Mouse (Mus musculus) forebrain, embryonic 15.5 days (tissue): ENCODE results near the gene Fgl2. TPM values are rescaled to one million over a fixed set of nuclear protein-coding genes. Genes with fewer than 3 reads are reported as not detected.

Experiments
- ATAC-seq: fragments of 200-750 bp; cut with Nextera tagmentation; replicated peaks from 2 replicates; pipeline ENCODE4 v1.8.0; 2017; ENCODE audit warnings: mild to moderate bottlenecking, moderate TSS enrichment, moderate library complexity
- H3K27ac ChIP-seq: fragments of 300-500 bp; sonication (generic); replicated peaks from 2 replicates; pipeline ENCODE4 v1.5.1; 2015; ENCODE audit warnings: mild to moderate bottlenecking, inconsistent platforms
- H3K27me3 ChIP-seq: fragments of 300-500 bp; sonication (generic); 2 replicates; pipeline ENCODE4 v1.6.1; 2015; ENCODE audit warnings: inconsistent platforms
- H3K36me3 ChIP-seq: fragments of 300-500 bp; sonication (generic); 2 replicates; pipeline ENCODE4 v1.6.1; 2015; ENCODE audit warnings: mild to moderate bottlenecking, inconsistent platforms
- H3K4me1 ChIP-seq: fragments of 300-500 bp; sonication (generic); 2 replicates; pipeline ENCODE4 v1.6.1; 2015; ENCODE audit warnings: inconsistent platforms
- H3K4me2 ChIP-seq: fragments of 300-500 bp; sonication (generic); replicated peaks from 2 replicates; pipeline ENCODE4 v1.6.1; 2015; ENCODE audit warnings: mild to moderate bottlenecking, inconsistent platforms
- H3K4me3 ChIP-seq: fragments of 300-500 bp; sonication (generic); 2 replicates; pipeline ENCODE4 v1.5.1; 2015; ENCODE audit warnings: mild to moderate bottlenecking, inconsistent platforms
- H3K9ac ChIP-seq: fragments of 300-500 bp; sonication (generic); replicated peaks from 2 replicates; pipeline ENCODE4 v1.6.1; 2015; ENCODE audit warnings: mild to moderate bottlenecking, inconsistent platforms
- H3K9me3 ChIP-seq: fragments of 300-500 bp; sonication (generic); 2 replicates; pipeline ENCODE4 v1.6.1; 2016; ENCODE audit warnings: inconsistent platforms
- WGBS: fragments of 180-500 bp; shearing (Covaris S2); methylation state at CpG from one replicate; pipeline ENCODE4 v1.1.7; 2015; ENCODE audit warnings: mixed read lengths; 5-methylcytosine and 5-hydroxymethylcytosine counted together
- polyA plus RNA-seq: library from polyadenylated mRNA; unstranded; fragments of >200 nt; fragmentation: Nextera tagmentation; extraction: Ambion mirVana; gene quantifications from 2 replicates; pipeline ENCODE4 v1.2.1, GENCODE M21; 2015

Gene Fgl2
- polyA plus RNA-seq, 1 experiment from 2014 or later, result 1.5 TPM

DNA sequence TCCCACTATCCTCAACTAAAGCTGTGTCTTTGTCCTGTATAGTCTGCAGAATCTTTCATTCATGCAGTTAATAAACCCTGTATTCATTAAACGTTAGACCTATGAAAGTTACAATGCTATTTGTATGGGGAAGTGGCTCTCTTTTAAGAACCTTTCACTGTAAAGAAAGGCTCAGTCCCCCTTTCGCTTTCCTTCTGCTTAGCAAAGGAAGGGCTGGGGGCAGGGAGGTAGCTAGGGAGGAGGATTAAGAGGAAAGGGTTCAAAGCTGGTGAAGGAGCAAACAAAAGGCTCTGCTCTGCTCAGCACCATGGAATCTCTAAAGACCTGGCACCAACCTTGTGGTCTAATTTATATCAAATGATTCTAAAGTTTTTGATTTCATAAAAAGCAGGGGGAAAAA is 4.9 kb upstream of the Fgl2 start:
- Histone ChIP-seq H3K9ac (no peak overlapping the region), H3K4me1 (peaks cover 6% of the 10 kb centered on the region), H3K36me3 (no peaks in the 10 kb centered on the region), H3K27me3 (no peaks in the 10 kb centered on the region), H3K4me2 (no peak overlapping the region), H3K9me3 (no peaks in the 10 kb centered on the region), H3K4me3 (no peak overlapping the region), H3K27ac (no peak overlapping the region)
- no peak for ATAC-seq
- 4% methylated on average over 2 of the region's 2 CpGs for WGBS

DNA sequence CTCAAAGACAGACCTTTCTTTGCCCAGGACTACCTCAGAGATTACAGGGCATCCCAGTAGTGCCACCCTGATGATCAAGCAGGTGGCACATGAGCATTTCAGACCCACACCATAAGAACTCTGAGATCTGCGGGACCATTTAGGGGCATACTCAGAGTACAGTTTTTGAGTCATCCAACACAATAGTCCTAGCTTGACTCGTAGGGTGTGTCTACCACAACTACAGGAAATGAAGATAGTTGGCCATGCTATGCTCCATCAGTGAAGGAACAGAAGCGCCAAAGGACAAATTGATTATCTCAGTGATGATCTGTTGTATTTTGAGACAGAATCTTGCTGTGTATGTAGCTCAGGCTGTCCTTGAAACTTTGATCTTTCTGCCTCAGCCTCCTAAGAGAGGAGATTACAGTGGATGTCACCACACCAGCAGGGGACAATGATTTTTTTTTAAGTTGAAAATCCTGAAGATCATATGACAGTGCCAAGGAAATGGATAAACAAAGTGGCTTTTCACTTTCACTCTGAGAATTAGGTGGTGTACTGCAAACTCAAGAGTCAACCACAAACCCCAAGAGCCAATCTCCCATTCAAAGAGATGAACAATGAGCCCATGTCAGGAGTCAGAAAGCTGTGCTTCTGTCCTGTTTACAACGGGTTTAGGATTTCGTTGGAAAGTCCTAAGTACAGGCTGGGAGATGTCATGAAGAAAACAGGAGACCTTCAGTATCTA is 2.1 kb upstream of the Fgl2 start:
- Histone ChIP-seq H3K9me3 (no peaks in the 10 kb centered on the region), H3K9ac (no peak overlapping the region), H3K27me3 (no peaks in the 10 kb centered on the region), H3K4me2 (no peak overlapping the region), H3K4me1 (peaks cover 11% of the 10 kb centered on the region), H3K4me3 (no peak overlapping the region), H3K27ac (no peak overlapping the region), H3K36me3 (no peaks in the 10 kb centered on the region)
- WGBS, result 89% methylated on average over 5 of the region's 5 CpGs
- no peak for ATAC-seq

DNA sequence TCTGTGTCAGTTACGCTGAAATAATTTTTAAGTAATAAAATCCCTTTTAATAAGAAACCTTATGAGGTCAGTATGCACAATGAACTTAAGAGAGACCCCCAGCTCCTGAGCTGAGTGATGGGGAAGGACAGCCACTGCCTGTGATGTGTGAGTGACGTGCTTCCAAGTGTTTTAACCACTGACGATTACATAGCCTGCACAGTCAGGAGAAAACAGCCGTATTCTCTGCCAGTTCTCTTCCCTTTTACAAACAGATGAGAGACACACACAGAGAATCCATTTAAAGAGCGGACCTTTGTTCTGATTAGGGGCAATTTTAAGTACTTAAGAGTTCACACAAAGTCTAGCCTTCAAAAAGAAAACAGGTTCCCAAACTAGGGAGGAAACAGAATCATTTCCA is 522 bp upstream of the Fgl2 start:
- 31% methylated on average over 5 of the region's 5 CpGs for WGBS
- Histone ChIP-seq H3K4me3 (peak overlapping the region; percentile 43), H3K36me3 (no peaks in the 10 kb centered on the region), H3K4me1 (peaks cover 11% of the 10 kb centered on the region), H3K27ac (peak overlapping the region; percentile 20; the same call in 1 of the 2 replicates), H3K9me3 (no peaks in the 10 kb centered on the region), H3K27me3 (no peaks in the 10 kb centered on the region), H3K9ac (peak overlapping the region; percentile 50; the same call in 1 of the 2 replicates), H3K4me2 (peak overlapping the region; percentile 77)
- ATAC-seq, result peak; percentile 67

DNA sequence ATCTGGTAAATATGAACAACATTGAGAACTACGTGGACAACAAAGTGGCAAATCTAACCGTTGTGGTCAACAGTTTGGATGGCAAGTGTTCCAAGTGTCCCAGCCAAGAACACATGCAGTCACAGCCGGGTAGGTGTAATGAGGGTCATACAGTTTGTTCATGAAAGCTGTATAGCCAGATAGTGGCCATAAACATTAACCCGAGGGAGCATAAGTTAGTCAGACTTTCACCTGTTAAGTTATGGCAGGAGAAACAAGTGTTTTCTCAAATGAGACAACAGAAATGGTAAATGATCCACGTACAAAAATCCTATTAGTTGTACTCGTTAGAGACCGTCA is 707 bp downstream of the Fgl2 start:
- Histone ChIP-seq H3K9ac (no peak overlapping the region), H3K4me2 (peak overlapping the region; percentile 77), H3K9me3 (no peaks in the 10 kb centered on the region), H3K4me3 (peak overlapping the region; percentile 43), H3K27me3 (no peaks in the 10 kb centered on the region), H3K27ac (no peak overlapping the region), H3K36me3 (no peaks in the 10 kb centered on the region), H3K4me1 (peaks cover 11% of the 10 kb centered on the region)
- no peak for ATAC-seq
- WGBS, result 57% methylated on average over 7 of the region's 7 CpGs

DNA sequence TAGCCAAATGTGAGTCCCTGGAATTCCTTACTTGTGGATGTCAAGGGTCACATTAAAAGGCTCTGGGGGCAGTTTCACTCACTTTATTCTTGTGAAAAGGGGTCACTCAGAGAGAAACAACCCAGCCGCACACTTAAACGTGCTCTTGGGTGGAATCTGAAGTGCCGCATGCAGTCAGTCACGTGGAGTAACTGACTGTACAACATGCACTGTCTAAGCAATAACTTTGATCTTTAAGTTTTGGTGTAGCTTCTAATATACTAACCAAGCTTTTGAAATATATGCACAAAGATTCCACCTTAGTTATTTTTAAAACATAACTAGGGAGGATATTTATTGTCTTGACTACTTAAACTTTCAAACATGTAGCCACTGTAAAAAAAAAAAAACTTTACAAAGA is 4.5 kb downstream of the Fgl2 start:
- Histone ChIP-seq H3K4me1 (peaks cover 8% of the 10 kb centered on the region), H3K9ac (no peak overlapping the region), H3K9me3 (no peaks in the 10 kb centered on the region), H3K27me3 (no peaks in the 10 kb centered on the region), H3K4me2 (no peak overlapping the region), H3K4me3 (no peak overlapping the region), H3K27ac (no peak overlapping the region), H3K36me3 (no peaks in the 10 kb centered on the region)
- 78% methylated on average over 4 of the region's 4 CpGs for WGBS
- no peak for ATAC-seq

DNA sequence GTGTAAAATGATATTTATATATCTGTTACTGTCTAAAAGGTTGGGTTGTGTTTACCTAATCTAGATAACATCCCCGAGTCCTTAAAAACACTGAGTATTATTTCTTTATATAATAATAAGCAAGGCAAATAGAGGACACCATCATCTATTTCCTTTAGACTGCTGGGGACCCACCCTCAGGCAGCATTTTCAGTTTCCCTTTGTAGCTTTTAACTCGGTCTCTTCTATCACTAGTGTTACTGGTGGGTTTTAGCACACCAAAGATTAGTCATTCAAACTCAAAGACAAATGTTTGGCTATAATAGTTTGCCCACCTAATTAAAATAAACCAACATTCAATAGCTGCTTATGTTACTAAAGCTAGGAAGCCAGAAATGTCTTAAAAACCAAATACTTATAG is 6.0 kb downstream of the Fgl2 start:
- Histone ChIP-seq H3K4me2 (no peak overlapping the region), H3K36me3 (no peaks in the 10 kb centered on the region), H3K9ac (no peak overlapping the region), H3K4me3 (no peak overlapping the region), H3K27ac (no peak overlapping the region), H3K27me3 (no peaks in the 10 kb centered on the region), H3K9me3 (no peaks in the 10 kb centered on the region), H3K4me1 (no peaks in the 10 kb centered on the region)
- WGBS, result 66% methylated on average over 2 of the region's 2 CpGs
- ATAC-seq, result no peak

DNA sequence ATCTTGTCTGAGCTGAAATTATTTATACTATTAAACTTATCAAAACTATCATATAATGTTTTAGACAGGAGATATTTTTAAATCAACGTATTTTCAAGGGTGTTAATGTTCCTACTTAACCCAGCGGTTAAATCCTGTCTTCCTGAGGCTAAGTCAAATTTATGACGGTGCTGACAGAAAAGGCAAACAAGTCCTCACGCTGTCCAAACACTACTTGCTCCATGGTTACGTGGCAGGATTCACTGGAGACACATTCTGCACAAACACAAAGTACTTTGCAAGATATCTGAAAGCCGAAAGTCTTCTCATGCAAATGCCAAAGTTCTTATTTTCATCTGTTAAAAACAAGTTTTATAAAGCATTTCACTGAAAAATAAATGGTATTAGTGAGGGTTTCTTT is 9.5 kb downstream of the Fgl2 start:
- no peaks in the 10 kb centered on the region for H3K9me3 ChIP-seq
- no peaks in the 10 kb centered on the region for H3K4me1 ChIP-seq
- no peak overlapping the region for H3K9ac ChIP-seq
- H3K4me2 ChIP-seq, result no peak overlapping the region
- no peak overlapping the region for H3K27ac ChIP-seq
- no peaks in the 10 kb centered on the region for H3K36me3 ChIP-seq
- H3K27me3 ChIP-seq, result no peaks in the 10 kb centered on the region
- ATAC-seq, result no peak
- H3K4me3 ChIP-seq, result no peak overlapping the region
- 81% methylated on average over 6 of the region's 6 CpGs for WGBS

DNA sequence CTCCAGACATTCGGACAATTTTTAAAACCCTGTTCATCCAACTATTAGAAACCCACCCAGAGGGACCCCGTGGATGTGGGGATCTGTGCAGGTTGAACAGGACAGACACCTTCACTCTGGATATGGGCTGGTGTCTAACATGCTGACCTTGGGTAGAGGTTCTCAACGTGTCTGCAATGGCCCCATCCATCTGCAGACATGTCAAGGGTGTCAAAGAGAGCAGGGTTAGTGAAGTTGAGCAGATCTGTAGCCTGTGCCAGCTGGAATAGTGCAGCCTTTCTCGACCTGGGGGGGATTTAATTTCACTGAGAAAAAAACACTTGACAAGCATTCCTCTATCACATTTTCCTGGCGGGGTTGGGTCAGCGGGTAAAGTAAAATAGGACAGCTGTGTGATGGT is 10.2 kb downstream of the Fgl2 start:
- no peak overlapping the region for H3K9ac ChIP-seq
- no peak overlapping the region for H3K4me2 ChIP-seq
- H3K4me3 ChIP-seq, result no peak overlapping the region
- H3K36me3 ChIP-seq, result no peaks in the 10 kb centered on the region
- no peak overlapping the region for H3K27ac ChIP-seq
- no peaks in the 10 kb centered on the region for H3K27me3 ChIP-seq
- no peaks in the 10 kb centered on the region for H3K9me3 ChIP-seq
- no peaks in the 10 kb centered on the region for H3K4me1 ChIP-seq
- no peak for ATAC-seq
- WGBS, result 76% methylated on average over 6 of the region's 6 CpGs

DNA sequence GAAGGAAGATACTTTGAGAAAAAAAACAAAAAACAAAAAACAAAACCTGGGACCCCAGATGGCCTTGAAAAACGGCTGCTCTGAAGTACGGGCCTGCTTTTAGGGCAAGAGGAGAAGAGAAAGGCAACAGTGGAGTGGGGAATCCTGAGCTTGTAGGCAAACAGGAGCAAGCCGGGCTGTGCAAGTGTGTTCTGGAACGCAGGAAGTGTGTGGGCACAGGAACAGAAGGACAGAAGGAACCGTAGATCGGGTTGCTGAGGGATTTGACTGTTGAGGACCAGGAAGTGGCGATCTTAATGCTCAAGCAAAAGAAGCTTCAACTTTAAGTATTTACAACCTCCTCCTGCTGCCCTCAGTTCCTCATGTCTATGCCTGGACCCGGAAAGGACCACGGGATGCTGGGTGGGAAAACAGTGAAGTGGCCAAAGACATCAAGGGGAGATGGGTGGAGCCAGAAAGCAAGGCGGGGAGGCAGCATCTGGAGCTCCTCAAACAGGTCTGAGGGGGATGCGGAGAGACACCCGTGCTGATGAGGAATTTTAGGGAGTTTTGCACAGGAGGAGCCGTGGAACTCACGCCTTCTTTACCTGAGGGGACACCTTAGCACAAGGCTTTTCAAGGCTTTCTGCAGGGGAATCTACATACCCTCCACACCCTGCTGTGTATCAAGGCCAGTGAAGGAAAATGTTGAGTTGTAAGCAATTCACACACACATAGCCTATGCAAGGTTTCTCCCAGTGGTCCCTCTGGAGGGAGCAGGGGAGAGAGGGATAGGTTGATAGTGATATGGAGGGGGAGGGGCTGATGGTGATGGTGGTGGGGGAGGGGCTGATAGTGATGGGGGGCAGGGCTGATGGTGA is 11.2 kb downstream of the Fgl2 start:
- no peak for ATAC-seq
- no peak overlapping the region for H3K4me2 ChIP-seq
- no peaks in the 10 kb centered on the region for H3K27me3 ChIP-seq
- no peaks in the 10 kb centered on the region for H3K9me3 ChIP-seq
- no peak overlapping the region for H3K4me3 ChIP-seq
- 58% methylated on average over 14 of the region's 14 CpGs for WGBS
- no peak overlapping the region for H3K9ac ChIP-seq
- no peaks in the 10 kb centered on the region for H3K4me1 ChIP-seq
- no peaks in the 10 kb centered on the region for H3K36me3 ChIP-seq
- H3K27ac ChIP-seq, result no peak overlapping the region

DNA sequence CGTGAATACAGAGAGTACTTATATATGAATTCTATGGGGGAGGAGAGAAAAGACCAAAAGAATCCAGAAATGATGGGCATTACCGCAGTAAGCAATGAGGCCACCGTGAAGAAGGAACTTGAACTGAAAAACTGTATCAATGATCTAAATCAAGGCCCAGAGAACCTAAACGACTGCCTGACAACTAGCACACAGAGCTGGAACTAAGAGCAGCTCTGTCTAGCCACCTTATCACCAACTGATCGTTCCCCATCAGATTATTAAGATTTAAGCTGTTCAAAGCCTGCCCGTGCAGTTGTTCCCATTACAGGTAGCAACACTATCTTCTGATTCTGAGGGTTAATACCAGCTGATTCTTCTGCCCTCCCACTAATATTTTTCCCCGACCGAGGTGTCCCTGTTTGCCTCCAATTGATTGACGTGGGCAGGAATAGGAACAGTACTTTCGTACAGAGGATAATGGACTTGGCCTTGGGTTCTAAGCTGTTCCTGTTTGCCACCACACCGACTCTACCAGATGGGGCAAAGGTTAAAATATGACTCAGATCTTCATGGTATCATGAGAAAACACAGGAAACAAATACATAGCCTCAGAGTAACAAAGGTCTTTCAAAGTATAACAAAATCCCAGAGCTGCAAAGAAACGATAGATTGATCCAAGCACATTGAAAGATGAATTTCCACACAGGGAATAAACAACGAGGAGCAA is 12.0 kb downstream of the Fgl2 start:
- no peak overlapping the region for H3K4me3 ChIP-seq
- no peak for ATAC-seq

DNA sequence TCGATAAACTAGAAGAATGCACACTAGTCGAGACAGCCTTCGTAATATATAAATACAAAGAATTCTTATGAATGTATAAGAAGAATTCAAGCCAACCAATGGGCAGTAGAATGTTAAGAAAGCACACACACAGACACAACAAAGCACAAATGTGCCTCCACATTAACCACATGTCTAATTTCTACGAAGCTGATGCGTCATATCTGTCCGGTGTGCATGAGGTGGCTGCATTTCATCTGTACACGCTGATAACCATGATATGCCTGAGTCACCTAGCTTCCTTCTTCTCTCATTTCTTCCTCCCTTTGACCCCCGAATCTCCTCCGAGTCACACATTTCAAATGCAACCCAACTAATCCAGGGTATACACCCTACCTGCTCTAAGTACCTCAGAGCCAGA is 12.5 kb downstream of the Fgl2 start:
- 93% methylated on average over 9 of the region's 9 CpGs for WGBS
- Histone ChIP-seq H3K4me2 (no peak overlapping the region), H3K4me3 (no peak overlapping the region), H3K36me3 (no peaks in the 10 kb centered on the region), H3K4me1 (no peaks in the 10 kb centered on the region), H3K9me3 (no peaks in the 10 kb centered on the region), H3K27ac (no peak overlapping the region), H3K27me3 (no peaks in the 10 kb centered on the region), H3K9ac (no peak overlapping the region)
- ATAC-seq, result no peak

More for the DNA sequence above, 12.0 kb downstream of the Fgl2 start:
- WGBS, result 80% methylated on average over 13 of the region's 13 CpGs
- Histone ChIP-seq H3K4me1 (no peaks in the 10 kb centered on the region), H3K9me3 (no peaks in the 10 kb centered on the region), H3K27ac (no peak overlapping the region), H3K4me2 (no peak overlapping the region), H3K36me3 (no peaks in the 10 kb centered on the region), H3K27me3 (no peaks in the 10 kb centered on the region), H3K9ac (no peak overlapping the region)

DNA sequence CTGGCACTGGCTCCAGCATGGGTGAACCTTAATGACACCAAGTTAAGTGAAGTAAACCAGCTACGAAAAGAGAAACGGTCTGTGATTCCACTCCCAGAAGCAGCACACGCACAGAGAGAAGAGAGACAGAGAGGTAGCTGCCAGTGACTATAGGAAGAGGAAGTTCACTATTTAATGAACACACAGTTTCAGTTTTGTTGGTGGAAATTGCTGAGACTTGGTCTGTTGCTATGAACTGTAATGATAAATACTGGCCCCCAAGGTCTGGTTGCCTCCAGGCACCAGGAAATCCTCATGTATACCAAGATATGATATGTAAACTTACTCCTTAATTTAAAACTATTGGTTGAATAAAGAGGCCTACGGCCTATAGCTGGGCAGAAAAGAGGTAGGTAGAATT is 14.0 kb downstream of the Fgl2 start:
- Histone ChIP-seq H3K27me3 (no peaks in the 10 kb centered on the region), H3K27ac (no peak overlapping the region), H3K9me3 (no peaks in the 10 kb centered on the region), H3K36me3 (no peaks in the 10 kb centered on the region), H3K4me1 (no peaks in the 10 kb centered on the region), H3K9ac (no peak overlapping the region), H3K4me3 (no peak overlapping the region), H3K4me2 (no peak overlapping the region)
- ATAC-seq, result no peak
- 96% methylated on average over 4 of the region's 4 CpGs for WGBS
